ENCODE assay signal across 7 mouse cellular contexts in the genomic region with DNA sequence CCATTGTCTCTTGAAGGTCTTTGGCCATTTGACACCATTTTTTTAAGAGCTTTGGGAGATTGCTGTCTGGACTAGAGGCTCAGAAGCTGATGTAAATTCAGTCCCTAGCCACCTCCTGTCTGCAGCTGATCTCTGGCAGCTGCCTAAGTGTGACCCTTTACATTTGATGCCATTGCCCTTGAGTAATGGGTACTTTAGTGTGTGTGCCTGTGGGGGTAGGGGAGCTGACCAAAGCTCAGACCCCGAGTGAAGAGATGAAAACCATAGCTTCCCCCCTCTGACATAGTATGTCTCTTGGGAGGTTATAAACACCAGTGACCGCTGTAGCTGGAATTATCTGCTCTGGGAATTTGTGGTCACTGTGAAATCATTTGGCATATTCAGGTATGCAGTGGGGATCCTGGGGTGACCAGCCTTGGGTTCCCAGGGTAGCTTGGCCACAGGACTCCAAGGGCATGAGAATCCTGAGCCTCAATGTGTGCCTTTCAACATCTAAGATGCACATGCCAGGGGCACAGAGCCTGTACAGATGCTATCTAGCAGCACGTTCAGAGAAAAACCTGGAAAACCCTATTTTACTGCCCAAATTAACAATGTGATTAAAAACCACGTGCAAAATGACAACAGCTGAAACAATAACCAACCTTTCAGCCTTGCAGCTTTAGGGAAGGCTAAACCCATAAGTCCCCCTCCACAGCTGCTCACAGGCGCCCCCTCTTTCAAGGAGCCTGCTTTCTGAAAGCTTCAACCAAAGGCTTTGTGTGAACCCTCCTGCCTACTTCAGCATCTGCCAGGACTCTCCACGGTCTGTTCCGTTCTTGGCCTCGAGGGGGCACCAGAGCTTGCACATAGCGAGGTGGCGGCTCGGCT.
DNase-seq lines count a peak whose midpoint lies in the region; ATAC-seq and TF ChIP-seq lines count a peak whose summit lies in the region.

No protein-coding gene starts in this region.

- TF ChIP-seq CTCF in gastrocnemius, adult 2 months (IDR thresholded peaks at IDR 0.05): peak; percentile 94; the same call in 1 of the 2 replicates

- peak overlapping the region; percentile 49 for H3K4me2 ChIP-seq in midbrain, embryonic 12.5 days (replicated peaks)
- peak overlapping the region; percentile 32; the same call in 1 of the 2 replicates for H3K4me2 ChIP-seq in stomach, embryonic 14.5 days (replicated peaks; ENCODE audit: low read depth, low read length)

- ATAC-seq in common myeloid progenitor, adult 5-6 weeks (replicated peaks; ENCODE audit: low read depth, poor library complexity, severe bottlenecking): peak; percentile 93
- ATAC-seq in midbrain, embryonic 12.5 days (ENCODE audit: low FRiP score, low read depth): peak; percentile 74
- ATAC-seq in stomach, embryonic 14.5 days (ENCODE audit: insufficient number of reproducible peaks, insufficient read depth, low FRiP score, low read depth): peak; percentile 46; the same call in 1 of the 2 replicates

- H3K4me3 ChIP-seq in gastrocnemius, adult 2 months: no peak overlapping the region
- H3K4me3 ChIP-seq in midbrain, embryonic 12.5 days: peak overlapping the region; percentile 23; the same call in 1 of the 2 replicates
- no peak overlapping the region for H3K4me3 ChIP-seq in stomach, embryonic 14.5 days (ENCODE audit: low read depth, low read length)

- H3K4me1 ChIP-seq in midbrain, embryonic 12.5 days: peaks cover 11% of the 10 kb centered on the region
- H3K4me1 ChIP-seq in stomach, embryonic 14.5 days (ENCODE audit: control insufficient read depth, insufficient read depth, low read length): peaks cover 5% of the 10 kb centered on the region; the same call in 1 of the 2 replicates

- no peak overlapping the region for H3K27ac ChIP-seq in gastrocnemius, adult 2 months
- peak overlapping the region; percentile 68 for H3K27ac ChIP-seq in midbrain, embryonic 12.5 days (replicated peaks)
- H3K27ac ChIP-seq in stomach, embryonic 14.5 days (ENCODE audit: low read length): no peak overlapping the region

- no peak overlapping the region for H3K9ac ChIP-seq in midbrain, embryonic 12.5 days (replicated peaks)
- H3K9ac ChIP-seq in stomach, embryonic 14.5 days (replicated peaks; ENCODE audit: low read depth, low read length): no peak overlapping the region

- intact Hi-C loops in gastrocnemius, adult 2 months (cut with DNase I): loop anchor here (1.0 to 10.0 kb wide), 4 partner anchors 238 to 665 kb away; a partner anchor contains a TSS
- intact Hi-C loops in left cerebral cortex, postnatal 14 days (cut with DNase I): loop anchor here (2.0 to 10.0 kb wide), 6 partner anchors 215 to 858 kb away; a partner anchor contains a TSS

- 17% methylated on average over 11 of the region's 11 CpGs for WGBS in midbrain, embryonic 12.5 days
- WGBS in stomach, embryonic 14.5 days: 14% methylated on average over 11 of the region's 11 CpGs

- no peaks in the 10 kb centered on the region for H3K9me3 ChIP-seq in midbrain, embryonic 12.5 days
- no peaks in the 10 kb centered on the region for H3K9me3 ChIP-seq in stomach, embryonic 14.5 days (ENCODE audit: control insufficient read depth, low read depth, low read length)

- peaks cover 12% of the 10 kb centered on the region; the same call in 1 of the 2 replicates for H3K27me3 ChIP-seq in midbrain, embryonic 12.5 days
- H3K27me3 ChIP-seq in stomach, embryonic 14.5 days (ENCODE audit: control insufficient read depth, insufficient read depth, low read length): no peaks in the 10 kb centered on the region

- peak; percentile 90 for DNase-seq in adrenal gland, postnatal 14 days
- peak; percentile 83 for DNase-seq in gastrocnemius, adult 2 months
- peak; percentile 40 for DNase-seq in kidney, adult 11 months
- peak; percentile 96 to 98 for DNase-seq in left cerebral cortex, postnatal 14 days (ENCODE audit: low spot score in 2 of 2)

- H3K36me3 ChIP-seq in midbrain, embryonic 12.5 days: no peaks in the 10 kb centered on the region
- H3K36me3 ChIP-seq in stomach, embryonic 14.5 days (ENCODE audit: control insufficient read depth, insufficient read depth, low read length): no peaks in the 10 kb centered on the region

Comparison
In these comparisons a context has a peak if more than half of its experiments do, and no peak if none do; other contexts are left out.
1. DNase-seq: peak in every context shown above with its lines; median percentile 97 in left cerebral cortex, postnatal 14 days; 90 in adrenal gland, postnatal 14 days; 83 in gastrocnemius, adult 2 months; 40 in kidney, adult 11 months.